Mouse (Mus musculus): Measurements from ENCODE around the gene Srebf2. TPM values are rescaled to one million over a fixed set of nuclear protein-coding genes. Genes with fewer than 3 reads are reported as not detected.
"Not testable (repeated sequence)": the region's sequence is repeated elsewhere in the genome, so short reads cannot be mapped to it uniquely, and the experiment has no call there.

Gene Srebf2
- total RNA-seq, 1 experiment from 2014 or later = 64.0 TPM

- ATAC-seq (replicated peaks in 1 of 2; ENCODE audit: insufficient read depth in 1 of 2, low FRiP score in 2 of 2, low TSS enrichment in 1 of 2, low read depth in 1 of 2, poor library complexity in 2 of 2, severe bottlenecking in 2 of 2) = no peak
These were observed 82.6 kb downstream of the Srebf2 start for GRCm38 (mm10) chr15:82229542-82230045.

GRCm38 (mm10) chr15:82230098-82230611 lies 83.2 kb downstream of the Srebf2 start:
- no peak for ATAC-seq (replicated peaks in 1 of 2; ENCODE audit: insufficient read depth in 1 of 2, low FRiP score in 2 of 2, low TSS enrichment in 1 of 2, low read depth in 1 of 2, poor library complexity in 2 of 2, severe bottlenecking in 2 of 2)

- no peak for ATAC-seq (replicated peaks in 1 of 2; ENCODE audit: insufficient read depth in 1 of 2, low FRiP score in 2 of 2, low TSS enrichment in 1 of 2, low read depth in 1 of 2, poor library complexity in 2 of 2, severe bottlenecking in 2 of 2)
These were observed 84.1 kb downstream of the Srebf2 start for GRCm38 (mm10) chr15:82231100-82231499.

GRCm38 (mm10) chr15:82231591-82232378 lies 84.8 kb downstream of the Srebf2 start:
- no peak for ATAC-seq (replicated peaks in 1 of 2; ENCODE audit: insufficient read depth in 1 of 2, low FRiP score in 2 of 2, low TSS enrichment in 1 of 2, low read depth in 1 of 2, poor library complexity in 2 of 2, severe bottlenecking in 2 of 2)

GRCm38 (mm10) chr15:82232651-82233050 lies 85.7 kb downstream of the Srebf2 start:
- ATAC-seq (replicated peaks in 1 of 2; ENCODE audit: insufficient read depth in 1 of 2, low FRiP score in 2 of 2, low TSS enrichment in 1 of 2, low read depth in 1 of 2, poor library complexity in 2 of 2, severe bottlenecking in 2 of 2) = no peak

- peak in 1 of 2 experiments; percentile 40; a peak in 3 of 4 replicates for ATAC-seq (replicated peaks in 1 of 2; ENCODE audit: insufficient read depth in 1 of 2, low FRiP score in 2 of 2, low TSS enrichment in 1 of 2, low read depth in 1 of 2, poor library complexity in 2 of 2, severe bottlenecking in 2 of 2)
These were observed 88.7 kb downstream of the Srebf2 start for GRCm38 (mm10) chr15:82235661-82236060.

GRCm38 (mm10) chr15:82236565-82236964 lies 89.6 kb downstream of the Srebf2 start:
- peak; percentile 70 to 83; a peak in 3 of 4 replicates for ATAC-seq (replicated peaks in 1 of 2; ENCODE audit: insufficient read depth in 1 of 2, low FRiP score in 2 of 2, low TSS enrichment in 1 of 2, low read depth in 1 of 2, poor library complexity in 2 of 2, severe bottlenecking in 2 of 2)

- no peak for ATAC-seq (replicated peaks in 1 of 2; ENCODE audit: insufficient read depth in 1 of 2, low FRiP score in 2 of 2, low TSS enrichment in 1 of 2, low read depth in 1 of 2, poor library complexity in 2 of 2, severe bottlenecking in 2 of 2)
These were observed 96.3 kb downstream of the Srebf2 start for GRCm38 (mm10) chr15:82243311-82243710.

GRCm38 (mm10) chr15:82243742-82244114 lies 96.7 kb downstream of the Srebf2 start:
- no peak for ATAC-seq (replicated peaks in 1 of 2; ENCODE audit: insufficient read depth in 1 of 2, low FRiP score in 2 of 2, low TSS enrichment in 1 of 2, low read depth in 1 of 2, poor library complexity in 2 of 2, severe bottlenecking in 2 of 2)

GRCm38 (mm10) chr15:82244115-82244804 lies 97.3 kb downstream of the Srebf2 start, which contains the start of gene Cenpm:
Gene Cenpm (minus strand): TSS chr15:82244748.
- ATAC-seq (replicated peaks in 1 of 2; ENCODE audit: insufficient read depth in 1 of 2, low FRiP score in 2 of 2, low TSS enrichment in 1 of 2, low read depth in 1 of 2, poor library complexity in 2 of 2, severe bottlenecking in 2 of 2) = peak; percentile 97 to 99

GRCm38 (mm10) chr15:82244805-82245161 lies 97.8 kb downstream of the Srebf2 start:
- ATAC-seq (replicated peaks in 1 of 2; ENCODE audit: insufficient read depth in 1 of 2, low FRiP score in 2 of 2, low TSS enrichment in 1 of 2, low read depth in 1 of 2, poor library complexity in 2 of 2, severe bottlenecking in 2 of 2) = not testable (repeated sequence)

- no peak for ATAC-seq (replicated peaks in 1 of 2; ENCODE audit: insufficient read depth in 1 of 2, low FRiP score in 2 of 2, low TSS enrichment in 1 of 2, low read depth in 1 of 2, poor library complexity in 2 of 2, severe bottlenecking in 2 of 2)
These were observed 100.3 kb downstream of the Srebf2 start for GRCm38 (mm10) chr15:82247131-82247776.

- no peak for ATAC-seq (replicated peaks in 1 of 2; ENCODE audit: insufficient read depth in 1 of 2, low FRiP score in 2 of 2, low TSS enrichment in 1 of 2, low read depth in 1 of 2, poor library complexity in 2 of 2, severe bottlenecking in 2 of 2)
These were observed 104.6 kb downstream of the Srebf2 start for GRCm38 (mm10) chr15:82251579-82251978.

GRCm38 (mm10) chr15:82252097-82252496 lies 105.1 kb downstream of the Srebf2 start, which contains the start of gene 1500009C09Rik:
Gene 1500009C09Rik (plus strand): TSS chr15:82252397.
- no peak for ATAC-seq (replicated peaks in 1 of 2; ENCODE audit: insufficient read depth in 1 of 2, low FRiP score in 2 of 2, low TSS enrichment in 1 of 2, low read depth in 1 of 2, poor library complexity in 2 of 2, severe bottlenecking in 2 of 2)
